Mouse (Mus musculus) right cerebral cortex, postnatal 14 days (tissue): Measurements from ENCODE around the gene Nxpe3.

ENCODE experiments used
- DNase-seq: peaks from one replicate; pipeline ENCODE4 v3.0.0; 2022

The Nxpe3 gene

DNA sequence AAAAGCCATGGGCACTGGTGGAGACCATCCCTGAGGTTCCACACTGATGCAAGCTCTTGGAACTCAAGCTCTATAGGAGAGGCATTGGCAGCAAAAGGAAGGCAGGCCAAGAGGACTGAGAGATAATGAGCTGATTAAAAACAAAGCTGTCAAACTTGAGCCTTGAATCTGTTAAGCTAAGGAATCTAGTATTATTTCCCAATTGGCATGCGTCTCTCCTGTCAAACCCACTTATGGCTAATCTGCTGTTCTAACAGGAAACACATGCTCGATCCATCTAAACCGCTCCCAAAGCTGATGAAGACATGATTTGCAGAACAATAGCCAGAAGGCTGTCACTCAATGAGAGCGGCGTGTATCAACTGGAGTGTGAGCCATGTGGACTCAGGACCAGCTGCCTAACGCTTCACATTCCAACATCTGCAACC lies 87.6 kb downstream of the Nxpe3 start:
- DNase-seq: no peak

DNA sequence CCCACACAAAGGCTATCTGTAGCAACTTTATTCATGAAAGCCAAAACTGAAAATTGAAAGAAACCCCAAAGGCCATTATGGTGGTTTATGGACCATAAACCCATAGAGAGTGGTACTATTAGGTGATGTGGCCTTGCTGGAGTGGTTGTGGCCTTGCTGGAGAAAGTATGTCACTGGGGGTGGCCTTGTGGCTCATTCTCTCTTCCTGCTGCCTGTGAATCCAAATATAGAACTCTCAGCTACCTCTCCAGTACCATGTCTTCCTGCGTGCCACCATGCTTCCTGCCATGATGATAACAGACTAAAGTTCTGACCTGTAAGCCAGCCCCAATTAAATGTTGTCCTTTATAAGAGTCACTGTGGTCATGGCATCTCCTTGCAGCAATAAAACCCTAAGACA lies 90.3 kb downstream of the Nxpe3 start:
- no peak for DNase-seq

DNA sequence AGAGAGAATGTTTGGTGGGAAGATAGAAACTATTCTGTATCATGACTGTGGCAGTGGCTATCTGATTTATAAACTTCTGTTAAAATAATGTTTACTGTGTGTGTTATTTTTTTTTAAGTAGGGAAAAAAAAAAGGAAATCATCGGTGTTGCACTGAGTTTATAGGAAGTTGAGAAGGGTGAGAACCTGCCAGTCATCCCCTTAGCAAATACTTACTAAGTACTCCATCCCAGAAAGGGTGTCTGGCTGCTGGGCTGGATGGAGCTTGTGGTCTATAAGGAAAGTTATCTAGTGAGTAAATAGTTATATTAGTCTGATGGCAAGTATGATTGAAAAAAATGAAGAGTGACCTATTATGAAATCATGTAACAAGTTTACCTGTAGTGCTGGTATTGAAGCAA lies 93.5 kb downstream of the Nxpe3 start:
- DNase-seq: no peak

DNA sequence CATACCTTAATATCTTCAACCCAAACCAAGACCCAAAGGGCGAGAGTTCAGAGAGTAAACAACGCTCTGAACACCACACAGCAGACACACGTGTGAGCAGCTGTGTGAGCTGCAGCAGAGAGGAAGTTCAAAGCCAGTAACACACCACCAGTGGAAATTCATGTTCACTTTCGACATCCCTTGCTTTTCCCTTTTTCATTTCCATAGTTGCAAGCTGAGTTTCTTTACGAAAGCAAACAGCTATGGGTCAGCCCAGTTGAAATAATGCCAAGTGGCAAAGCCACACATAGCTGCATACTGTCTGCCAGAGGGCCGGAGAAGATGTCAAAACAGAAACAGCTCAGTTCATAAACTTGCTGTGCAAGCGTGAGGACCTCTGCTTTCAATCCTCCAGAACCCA lies 96.2 kb downstream of the Nxpe3 start:
- no peak for DNase-seq

DNA sequence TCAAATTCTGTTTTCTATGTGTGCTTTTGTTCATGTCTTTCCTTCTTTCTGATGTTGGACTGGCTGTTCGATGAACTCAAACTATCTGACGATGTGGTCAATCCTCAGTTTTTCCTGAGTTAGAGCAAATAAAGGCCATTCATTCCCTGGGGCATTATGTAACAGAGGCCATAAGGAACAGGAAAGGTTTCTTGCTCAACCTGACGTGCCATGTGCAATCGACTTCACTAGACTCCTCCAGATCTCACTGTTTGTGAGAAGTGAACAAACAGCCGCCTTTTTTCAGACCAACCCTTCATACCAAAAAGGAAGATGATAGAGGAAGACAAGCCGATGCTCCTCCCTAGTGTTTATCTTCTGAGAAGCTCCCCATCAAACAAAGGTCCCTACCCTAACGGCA lies 104.8 kb downstream of the Nxpe3 start:
- no peak for DNase-seq
